Mouse (Mus musculus): ENCODE measurements around the gene Gm49601. TPM values are rescaled to one million over a fixed set of nuclear protein-coding genes. Genes with fewer than 3 reads are reported as not detected.

Gene Gm49601
- total and polyA plus RNA-seq, 2 experiments = not detected

GRCm38 (mm10) chr16:18596255-18596654 lies 30.0 kb downstream of the Gm49601 start:
- no peaks in the 10 kb centered on the region for H3K4me1 ChIP-seq (ENCODE audit: control insufficient read depth, insufficient read depth, low read length)
- peaks cover 7% of the 10 kb centered on the region; the same call in 1 of the 2 replicates for H3K27me3 ChIP-seq (ENCODE audit: control insufficient read depth, insufficient read depth, low read length)
- TF ChIP-seq POLR2A (IDR thresholded peaks at IDR 0.05; ENCODE audit: extremely low read depth, insufficient read depth, low read length) (no peak), CTCF (IDR thresholded peaks at IDR 0.05; ENCODE audit: low read depth, low read length) (no peak)
- H3K9ac ChIP-seq (ENCODE audit: low read depth, low read length) = no peak overlapping the region
- no peaks in the 10 kb centered on the region for H3K36me3 ChIP-seq (ENCODE audit: control insufficient read depth, insufficient read depth, low read length)
- 75% methylated on average over 5 of the region's 5 CpGs for WGBS
- no peak overlapping the region for H3K4me3 ChIP-seq (ENCODE audit: insufficient read depth, low read depth, low read length)
- H3K27ac ChIP-seq (replicated peaks; ENCODE audit: insufficient read depth, low read depth, low read length) = no peak overlapping the region
- no peaks in the 10 kb centered on the region for H3K79me2 ChIP-seq (ENCODE audit: control insufficient read depth, insufficient read depth, low read length)
- no peak for DNase-seq (ENCODE audit: extremely low read depth, low read depth, low spot score)

GRCm38 (mm10) chr16:18593930-18594329 lies 32.3 kb downstream of the Gm49601 start:
- no peak overlapping the region for H3K9ac ChIP-seq (ENCODE audit: low read depth, low read length)
- DNase-seq (ENCODE audit: extremely low read depth, low read depth, low spot score) = no peak
- H3K4me3 ChIP-seq (ENCODE audit: insufficient read depth, low read depth, low read length) = no peak overlapping the region
- no peaks in the 10 kb centered on the region for H3K79me2 ChIP-seq (ENCODE audit: control insufficient read depth, insufficient read depth, low read length)
- WGBS = 46% methylated on average over 2 of the region's 2 CpGs
- TF ChIP-seq CTCF (IDR thresholded peaks at IDR 0.05; ENCODE audit: low read depth, low read length) = no peak
- TF ChIP-seq POLR2A (IDR thresholded peaks at IDR 0.05; ENCODE audit: extremely low read depth, insufficient read depth, low read length) = no peak
- no peak overlapping the region for H3K27ac ChIP-seq (replicated peaks; ENCODE audit: insufficient read depth, low read depth, low read length)
- 0 out of 2 replicates have a peak, but pooled peaks cover 2% of the 10 kb centered on the region for H3K4me1 ChIP-seq (ENCODE audit: control insufficient read depth, insufficient read depth, low read length)
- H3K36me3 ChIP-seq (ENCODE audit: control insufficient read depth, insufficient read depth, low read length) = no peaks in the 10 kb centered on the region
- peaks cover 10% of the 10 kb centered on the region; the same call in 1 of the 2 replicates for H3K27me3 ChIP-seq (ENCODE audit: control insufficient read depth, insufficient read depth, low read length)

GRCm38 (mm10) chr16:18591047-18592018 lies 34.9 kb downstream of the Gm49601 start:
- 0 out of 2 replicates have a peak, but pooled peaks cover 2% of the 10 kb centered on the region for H3K4me1 ChIP-seq (ENCODE audit: control insufficient read depth, insufficient read depth, low read length)
- H3K36me3 ChIP-seq (ENCODE audit: control insufficient read depth, insufficient read depth, low read length) = no peaks in the 10 kb centered on the region
- WGBS = 6% methylated on average over 59 of the region's 59 CpGs
- no peaks in the 10 kb centered on the region for H3K79me2 ChIP-seq (ENCODE audit: control insufficient read depth, insufficient read depth, low read length)
- no peak overlapping the region for H3K9ac ChIP-seq (ENCODE audit: low read depth, low read length)
- DNase-seq (ENCODE audit: extremely low read depth, low read depth, low spot score) = no peak
- TF ChIP-seq POLR2A (IDR thresholded peaks at IDR 0.05; ENCODE audit: extremely low read depth, insufficient read depth, low read length) (no peak), CTCF (IDR thresholded peaks at IDR 0.05; ENCODE audit: low read depth, low read length) (no peak)
- H3K4me3 ChIP-seq (ENCODE audit: insufficient read depth, low read depth, low read length) = no peak overlapping the region
- no peak overlapping the region for H3K27ac ChIP-seq (replicated peaks; ENCODE audit: insufficient read depth, low read depth, low read length)
- peaks cover 22% of the 10 kb centered on the region for H3K27me3 ChIP-seq (ENCODE audit: control insufficient read depth, insufficient read depth, low read length)

GRCm38 (mm10) chr16:18589804-18590790 lies 36.1 kb downstream of the Gm49601 start, which contains the start of gene Tbx1:
TSS of gene Tbx1 (minus strand) at chr16:18590671.
- H3K9ac ChIP-seq (ENCODE audit: low read depth, low read length) = peak within 1 kb of the TSS; percentile 44; the same call in 1 of the 2 replicates
- H3K27me3 ChIP-seq (ENCODE audit: control insufficient read depth, insufficient read depth, low read length) = peaks cover 28% of the 10 kb centered on the region
- H3K36me3 ChIP-seq (ENCODE audit: control insufficient read depth, insufficient read depth, low read length) = no peaks in the 10 kb centered on the region
- peak; percentile 53 for TF ChIP-seq CTCF (IDR thresholded peaks at IDR 0.05; ENCODE audit: low read depth, low read length)
- TF ChIP-seq POLR2A (IDR thresholded peaks at IDR 0.05; ENCODE audit: extremely low read depth, insufficient read depth, low read length) = no peak
- 4% methylated on average over 48 of the region's 48 CpGs for WGBS
- no peak for DNase-seq (ENCODE audit: extremely low read depth, low read depth, low spot score)
- 0 out of 2 replicates have a peak, but pooled peaks cover 2% of the 10 kb centered on the region for H3K4me1 ChIP-seq (ENCODE audit: control insufficient read depth, insufficient read depth, low read length)
- H3K4me3 ChIP-seq (ENCODE audit: insufficient read depth, low read depth, low read length) = peak within 1 kb of the TSS; percentile 55
- no peaks in the 10 kb centered on the region for H3K79me2 ChIP-seq (ENCODE audit: control insufficient read depth, insufficient read depth, low read length)
- no peak within 1 kb of the TSS for H3K27ac ChIP-seq (replicated peaks; ENCODE audit: insufficient read depth, low read depth, low read length)

GRCm38 (mm10) chr16:18589080-18589621 lies 37.1 kb downstream of the Gm49601 start:
- 66% methylated on average over 9 of the region's 9 CpGs for WGBS
- no peak overlapping the region for H3K4me3 ChIP-seq (ENCODE audit: insufficient read depth, low read depth, low read length)
- no peak overlapping the region for H3K27ac ChIP-seq (replicated peaks; ENCODE audit: insufficient read depth, low read depth, low read length)
- 0 out of 2 replicates have a peak, but pooled peaks cover 2% of the 10 kb centered on the region for H3K4me1 ChIP-seq (ENCODE audit: control insufficient read depth, insufficient read depth, low read length)
- DNase-seq (ENCODE audit: extremely low read depth, low read depth, low spot score) = no peak
- no peaks in the 10 kb centered on the region for H3K36me3 ChIP-seq (ENCODE audit: control insufficient read depth, insufficient read depth, low read length)
- TF ChIP-seq CTCF (IDR thresholded peaks at IDR 0.05; ENCODE audit: low read depth, low read length) (no peak), POLR2A (IDR thresholded peaks at IDR 0.05; ENCODE audit: extremely low read depth, insufficient read depth, low read length) (no peak)
- H3K27me3 ChIP-seq (ENCODE audit: control insufficient read depth, insufficient read depth, low read length) = peaks cover 28% of the 10 kb centered on the region
- H3K9ac ChIP-seq (ENCODE audit: low read depth, low read length) = no peak overlapping the region
- H3K79me2 ChIP-seq (ENCODE audit: control insufficient read depth, insufficient read depth, low read length) = no peaks in the 10 kb centered on the region

Measured in liver, adult 2 months (tissue).